Mouse (Mus musculus): ENCODE data around the gene Dusp16.

GRCm38 (mm10) chr6:134820411-134820810 is 28.0 kb upstream of the Dusp16 start:
- TF ChIP-seq CTCF (IDR thresholded peaks at IDR 0.05; ENCODE audit: insufficient read depth, low read length) (no peak), POLR2A (IDR thresholded peaks at IDR 0.05; ENCODE audit: borderline replicate concordance, extremely low read depth, low read depth, low read length) (no peak)

Data from lung, adult 2 months (tissue).